Mouse (Mus musculus) heart, postnatal 0 days (tissue): ENCODE measurements at regions not wholly inside any gene's neighbourhood (a gene's known extent, or its start where the extent isn't known, plus 50 kb on each side); places are given as distances from the start of the nearest gene placed in this dataset.

ENCODE experiments used
- CTCF ChIP-seq: IDR thresholded peaks from 2 replicates; pipeline ENCODE4 v1.5.1; 2016; ENCODE audit warnings: antibody characterized with exemption, control low read depth, low read depth
- EP300 ChIP-seq: IDR thresholded peaks from 2 replicates; pipeline ENCODE4 v1.6.1; 2016; ENCODE audit warnings: antibody characterized with exemption, low read depth

DNA sequence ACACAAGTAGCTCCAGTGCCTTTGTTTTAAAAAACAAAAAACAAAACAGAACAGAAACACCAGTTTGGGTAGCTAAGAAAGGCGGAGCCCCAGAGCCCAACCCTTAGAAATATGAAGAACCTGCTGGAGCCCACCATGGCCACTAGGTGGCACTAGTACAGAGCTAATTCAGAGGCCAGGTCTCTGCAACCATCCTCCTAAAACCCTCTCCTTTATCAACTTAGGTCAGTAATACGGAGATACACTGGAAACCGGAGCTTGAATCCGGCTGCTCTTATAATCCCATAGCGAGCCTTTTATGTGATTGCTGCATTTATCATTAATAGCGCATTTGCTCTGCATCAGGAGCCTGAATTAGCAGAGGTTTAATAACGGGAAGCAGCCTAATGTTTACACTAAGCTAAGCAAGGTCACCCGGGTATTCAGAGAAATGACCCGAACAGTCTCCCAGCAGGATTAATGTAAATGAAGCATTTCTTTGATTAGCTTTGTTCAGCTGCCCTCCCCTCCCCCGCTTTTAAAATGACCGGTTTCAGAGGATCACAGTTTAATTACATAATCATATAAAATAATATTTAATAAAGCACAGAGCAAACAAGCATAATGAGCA lies 53.9 kb upstream of the Gm21915 start:
- TF ChIP-seq CTCF, result peak; percentile 74
- no peak for TF ChIP-seq EP300
